Mouse (Mus musculus): ENCODE measurements around the gene Elk3.
"Not testable (repeated sequence)": the region's sequence is repeated elsewhere in the genome, so short reads cannot be mapped to it uniquely, and the experiment has no call there.

Elk3 gene

DNA sequence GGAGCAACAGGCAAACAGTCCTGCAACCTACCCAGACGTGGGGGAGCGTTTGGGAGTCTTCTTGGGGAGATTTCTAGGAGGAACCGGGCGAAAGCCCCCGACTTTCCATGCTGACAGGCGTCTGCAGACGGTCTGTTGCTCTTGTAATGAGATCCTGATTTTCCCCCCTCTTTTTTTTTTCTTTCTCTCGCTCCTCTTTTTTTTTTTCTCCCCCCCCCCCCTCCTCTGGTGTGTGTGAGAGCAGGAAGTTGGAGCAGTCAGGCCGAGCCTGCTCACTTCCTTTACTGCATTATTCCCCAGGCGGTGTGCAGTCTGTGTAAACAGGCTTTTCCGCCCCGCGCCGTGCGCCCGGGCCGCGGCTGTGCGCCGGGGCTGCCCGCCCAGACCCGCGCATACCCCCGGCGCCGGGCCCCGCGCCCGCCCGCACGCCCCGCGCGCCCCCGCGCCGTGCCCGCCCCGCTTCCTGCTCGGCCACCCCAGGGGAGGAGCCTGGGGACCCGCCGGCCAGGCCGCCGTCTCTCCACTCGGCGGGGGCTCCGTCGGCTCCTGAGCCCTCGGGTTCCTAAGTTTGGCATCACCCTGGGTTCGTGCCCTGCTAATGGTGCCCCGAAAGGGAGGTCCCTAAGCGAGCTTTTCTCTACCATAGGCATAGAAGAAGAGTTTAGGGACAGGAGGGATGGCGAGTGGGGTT is at the start of gene Elk3:
Gene Elk3, minus strand, starts transcription at position 415 of the 691 bp plus-strand sequence.
- DNase-seq = no peak

DNA sequence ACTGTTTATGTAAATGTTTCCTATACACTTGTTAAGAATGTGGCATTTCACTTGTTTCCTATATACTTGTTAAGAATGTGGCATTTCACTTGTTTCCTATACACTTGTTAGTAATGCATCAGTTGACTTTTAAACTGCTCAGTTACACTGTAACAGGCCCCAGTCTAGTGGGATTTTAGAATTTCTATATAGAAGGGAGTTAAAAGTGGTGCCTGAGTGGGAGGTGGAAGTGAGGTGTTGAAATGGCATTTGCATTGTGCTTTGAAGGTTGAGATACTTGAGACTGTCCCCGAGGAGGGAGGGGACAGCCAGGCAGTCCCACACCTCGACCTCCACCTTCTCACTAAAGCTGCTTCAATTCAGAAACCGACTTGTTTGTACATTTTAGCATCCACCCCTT is 49.7 kb upstream of the Elk3 start:
- DNase-seq = no peak

DNA sequence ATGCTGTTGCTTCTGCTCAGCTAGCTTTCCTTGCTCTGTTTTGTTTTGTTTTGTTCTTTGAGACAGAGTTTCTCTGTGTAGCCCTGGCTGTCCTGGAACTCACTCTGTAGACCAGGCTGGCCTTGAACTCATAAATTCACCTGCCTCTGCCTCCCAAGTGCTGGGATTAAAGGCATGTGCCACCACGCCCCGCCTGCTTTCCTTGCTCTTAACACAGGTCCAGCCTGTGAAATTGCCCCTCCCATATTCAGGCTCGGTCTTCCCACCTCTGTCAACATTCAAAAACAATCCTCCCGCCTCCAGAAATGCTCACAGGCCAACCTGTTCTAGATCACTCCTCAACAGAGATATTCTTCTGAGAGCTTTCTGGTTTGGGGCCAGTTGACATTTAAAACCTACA is 49.3 kb upstream of the Elk3 start:
- not testable (repeated sequence) for DNase-seq

DNA sequence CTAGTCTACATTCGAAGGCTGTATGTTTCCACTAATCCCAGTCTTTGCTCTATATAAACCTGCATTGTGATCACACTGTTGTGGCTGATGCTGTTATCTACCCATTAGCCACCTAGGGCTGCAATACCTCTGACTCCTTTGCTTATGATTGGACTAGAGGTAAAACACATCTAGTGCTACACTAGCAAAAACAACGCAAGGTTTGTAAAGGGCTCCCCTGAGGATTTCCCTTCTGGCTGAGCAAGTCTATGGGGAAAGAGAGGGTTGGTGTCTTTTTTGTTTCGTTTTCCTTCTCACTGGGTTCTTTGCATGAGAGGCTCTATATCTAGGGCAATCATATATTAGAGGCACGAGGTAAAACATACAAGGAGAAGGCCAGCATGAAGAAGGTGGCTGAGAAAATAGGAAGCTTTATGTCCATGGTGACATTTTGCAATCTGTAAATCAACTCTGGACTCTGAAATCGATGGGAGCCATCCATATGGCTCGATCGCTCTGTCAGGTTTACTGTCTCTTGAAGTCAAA is 48.5 kb upstream of the Elk3 start:
- DNase-seq = no peak

DNA sequence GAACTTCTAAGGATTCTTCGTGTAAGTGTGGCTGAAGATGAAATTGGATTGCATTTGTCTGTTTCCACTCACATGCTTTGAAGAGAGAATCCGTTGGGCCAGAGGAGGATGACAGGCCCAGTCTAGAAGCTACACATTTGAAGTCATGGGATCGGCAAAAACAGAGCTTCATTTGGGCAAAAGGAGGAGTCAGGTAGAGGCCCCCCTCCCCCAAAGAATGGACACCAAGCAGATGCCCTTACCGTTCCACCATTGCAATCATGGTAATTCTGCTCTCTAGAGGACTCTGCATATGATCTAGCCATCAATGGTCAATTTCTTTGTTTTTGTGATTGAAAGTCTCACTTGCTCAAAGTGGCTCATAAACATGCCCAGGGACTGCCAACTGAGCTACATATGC is 47.9 kb upstream of the Elk3 start:
- DNase-seq = no peak

DNA sequence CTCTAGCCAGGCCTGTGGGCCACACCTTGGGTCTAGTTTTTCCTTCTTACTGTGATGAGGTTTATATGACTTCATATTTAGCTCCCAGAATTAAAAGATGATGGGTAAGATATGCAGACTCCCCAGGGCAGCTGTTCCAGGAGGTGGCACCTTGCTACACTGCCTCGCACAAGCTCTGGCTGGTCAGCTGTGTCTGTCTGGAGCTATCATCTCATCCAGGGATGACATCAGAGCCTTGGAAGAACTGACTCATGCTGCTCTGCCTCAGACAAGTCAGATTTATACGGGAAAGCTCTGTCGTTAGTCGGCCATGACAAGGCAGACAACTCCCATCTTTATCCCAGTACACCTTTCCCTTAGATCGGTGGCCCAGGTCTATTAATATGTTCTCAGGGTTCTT is 46.2 kb upstream of the Elk3 start:
- no peak for DNase-seq

DNA sequence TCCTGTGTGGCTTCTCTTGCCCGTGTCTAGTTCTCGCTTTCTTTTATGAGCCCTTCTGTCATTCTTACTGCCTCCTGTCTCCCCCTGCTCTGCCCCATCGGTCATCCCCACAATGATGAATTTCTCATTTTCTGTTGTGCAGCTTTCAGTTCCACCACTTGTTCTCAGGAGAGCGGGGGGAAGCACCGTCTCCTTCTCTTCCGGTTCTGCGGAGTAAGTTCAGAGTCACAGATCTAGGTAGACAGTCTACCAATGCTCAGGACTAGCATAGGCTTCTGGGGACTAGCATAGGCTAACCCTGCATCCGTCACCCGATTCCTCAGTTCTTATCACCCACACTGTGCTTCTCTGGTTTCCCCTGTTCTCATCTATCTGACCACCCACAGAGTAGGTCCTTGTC is 45.2 kb upstream of the Elk3 start:
- DNase-seq = no peak

DNA sequence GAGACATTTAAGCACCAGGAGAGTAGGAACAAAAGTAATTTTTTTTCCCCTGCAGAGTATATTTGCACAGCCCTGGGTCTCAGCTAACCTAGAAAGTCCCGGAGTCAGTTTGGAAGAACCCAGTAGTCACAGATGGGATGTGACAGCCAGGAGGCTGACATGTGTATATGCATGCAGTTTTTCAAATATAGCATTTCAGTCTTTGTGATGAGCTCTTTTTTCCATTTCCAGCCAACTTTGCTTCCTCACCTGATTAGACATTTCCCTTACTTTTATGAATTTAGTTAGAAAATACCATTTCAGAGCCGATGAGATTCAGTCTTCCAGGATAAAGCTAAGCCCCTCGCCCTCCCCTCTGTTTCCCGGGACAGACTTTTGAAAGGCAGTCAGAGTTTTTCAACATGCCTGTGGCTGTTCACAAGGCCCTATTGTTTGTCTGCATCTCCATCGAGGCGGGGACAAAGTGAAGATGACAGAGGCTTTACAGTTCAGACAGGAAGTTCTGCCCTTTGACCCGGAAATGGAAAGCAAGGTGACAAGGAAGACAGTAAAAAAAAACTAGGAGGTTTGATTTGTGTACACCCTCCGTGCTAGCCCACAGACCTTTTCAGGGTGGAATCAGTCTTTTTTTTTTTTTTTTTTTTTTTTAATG is 44.5 kb upstream of the Elk3 start:
- DNase-seq = no peak

DNA sequence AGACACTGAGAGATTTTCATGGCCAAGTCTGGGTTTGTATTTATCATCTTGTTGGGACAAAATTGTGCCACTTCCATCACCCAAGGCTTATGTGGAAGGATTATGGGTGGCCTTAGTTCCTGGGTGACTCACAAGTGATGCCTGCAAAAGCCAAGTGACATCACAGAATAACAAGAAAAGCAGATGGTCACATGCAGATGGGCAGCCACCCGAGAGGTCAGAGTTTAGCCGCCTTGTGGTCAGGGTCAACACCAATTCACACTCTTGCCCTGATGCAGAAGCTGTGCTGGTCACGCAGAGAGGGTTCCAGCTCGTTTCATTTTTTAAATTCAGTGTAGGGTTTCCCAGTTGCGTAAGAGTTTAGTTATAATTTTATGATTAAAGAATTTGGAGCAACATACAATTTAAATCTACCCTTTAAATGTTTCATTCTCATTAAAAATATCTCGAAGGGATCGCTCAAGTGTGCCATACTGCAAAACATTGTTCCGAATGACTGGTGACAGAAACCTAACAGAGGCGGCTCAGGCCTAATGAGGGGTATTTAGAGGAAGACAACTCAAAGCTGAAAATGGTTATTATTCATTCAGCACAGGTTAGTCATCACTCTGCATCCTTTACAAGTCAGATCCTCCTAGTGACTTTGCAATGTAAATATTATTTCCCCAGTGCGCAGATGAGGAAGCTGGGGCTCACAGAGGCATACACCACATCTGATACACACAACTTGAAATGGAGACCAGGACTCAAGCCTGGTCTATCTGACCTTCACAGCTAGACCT is 42.8 kb upstream of the Elk3 start:
- DNase-seq = no peak

DNA sequence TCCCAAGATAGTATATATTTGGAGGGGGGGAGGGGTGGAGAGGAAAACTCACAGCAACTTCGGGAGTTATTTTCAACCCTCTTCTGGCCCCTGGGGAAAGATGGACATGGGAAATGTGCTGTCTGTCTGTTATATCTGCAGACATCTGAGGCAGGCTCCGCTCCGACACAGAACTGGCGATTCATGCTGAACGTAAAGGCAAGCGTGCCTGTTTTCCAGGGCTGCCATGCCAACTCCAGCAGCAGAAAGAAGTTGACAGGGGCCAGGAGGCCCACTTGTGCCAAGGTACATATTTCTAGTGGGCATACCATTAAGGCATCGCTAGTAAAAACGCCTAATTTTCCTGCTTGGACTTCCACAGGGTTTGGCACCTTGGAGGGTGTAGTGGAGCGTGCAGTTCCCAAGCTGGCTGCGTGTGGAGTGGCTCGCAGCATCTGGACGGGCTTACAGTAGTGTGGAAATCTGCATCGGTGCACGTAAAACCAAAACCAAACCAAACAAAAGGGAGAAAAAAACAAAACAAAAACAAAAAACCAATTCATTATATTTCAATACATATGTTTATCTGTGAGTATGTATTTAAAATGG is 37.1 kb upstream of the Elk3 start:
- DNase-seq = no peak

DNA sequence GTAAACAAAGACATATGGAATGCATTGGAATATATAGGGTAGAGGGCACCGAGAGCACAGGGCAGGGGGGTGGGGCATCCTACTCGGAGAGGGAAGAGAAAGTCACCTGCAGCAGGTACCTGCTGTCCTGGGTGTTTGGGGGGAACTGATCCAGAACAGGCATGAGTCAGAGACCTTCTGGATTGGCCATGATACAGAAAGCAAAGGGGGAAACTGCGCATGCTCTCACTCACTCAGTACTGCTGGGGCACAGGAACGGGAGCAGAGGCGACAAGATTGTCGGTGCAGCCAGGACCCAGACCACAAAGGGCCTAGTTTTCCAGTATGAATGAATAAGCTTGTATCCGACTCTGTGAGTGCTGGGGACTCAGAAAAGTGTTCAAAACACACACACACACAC is 36.5 kb upstream of the Elk3 start:
- no peak for DNase-seq

DNA sequence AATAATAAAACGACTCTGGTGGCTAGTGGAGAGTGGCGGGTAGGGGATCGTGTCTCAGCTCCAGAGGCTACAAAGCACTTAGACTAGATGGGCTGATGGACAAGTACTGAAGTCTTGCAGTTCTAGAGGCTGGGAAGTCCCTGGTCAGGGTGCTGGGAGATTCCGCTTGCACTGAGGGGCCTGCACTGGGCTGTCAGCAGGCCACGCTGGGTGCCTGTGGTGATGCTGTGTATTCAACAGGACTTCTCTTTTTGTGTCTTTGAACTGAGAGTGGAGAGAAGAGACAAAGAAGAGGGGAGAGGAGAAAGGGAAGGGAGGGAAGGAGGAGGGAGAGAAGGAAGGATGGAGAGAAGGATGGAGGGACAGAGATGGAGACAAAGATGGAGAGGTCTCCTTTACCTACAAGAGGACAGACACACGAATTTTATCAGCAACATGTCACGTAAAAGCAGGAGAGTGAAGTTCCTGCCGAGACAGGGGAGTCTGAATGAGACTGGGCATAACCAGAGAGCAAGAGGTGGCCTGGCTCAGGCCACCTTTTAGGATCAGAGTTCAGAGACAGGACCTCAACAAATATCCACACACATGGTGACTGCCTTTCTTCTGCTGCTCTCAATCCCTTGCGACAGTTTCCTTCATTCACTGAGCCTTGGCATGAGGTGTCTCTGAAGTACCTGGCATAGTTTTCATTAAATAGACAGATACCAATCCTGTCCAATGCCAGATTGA is 35.4 kb upstream of the Elk3 start:
- no peak for DNase-seq

DNA sequence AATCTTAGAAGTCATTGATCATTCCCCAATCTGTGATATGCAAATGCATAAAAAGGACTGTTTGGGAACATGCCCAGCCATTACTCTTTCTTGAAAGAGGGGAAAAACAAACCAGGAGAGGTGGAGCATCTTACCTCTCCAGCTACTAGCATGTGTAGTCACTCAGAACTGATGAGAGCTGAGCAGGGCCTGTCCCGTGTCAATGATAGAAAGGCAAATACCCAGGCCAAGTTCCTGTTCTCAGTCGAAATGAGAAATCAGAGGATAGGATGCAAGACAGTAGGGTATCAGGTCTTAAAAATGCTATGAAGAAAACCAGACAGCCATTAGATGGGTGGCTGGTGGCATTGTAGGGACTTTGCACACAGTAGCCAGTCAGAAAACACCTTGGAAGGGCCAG is 34.6 kb upstream of the Elk3 start:
- DNase-seq = no peak

DNA sequence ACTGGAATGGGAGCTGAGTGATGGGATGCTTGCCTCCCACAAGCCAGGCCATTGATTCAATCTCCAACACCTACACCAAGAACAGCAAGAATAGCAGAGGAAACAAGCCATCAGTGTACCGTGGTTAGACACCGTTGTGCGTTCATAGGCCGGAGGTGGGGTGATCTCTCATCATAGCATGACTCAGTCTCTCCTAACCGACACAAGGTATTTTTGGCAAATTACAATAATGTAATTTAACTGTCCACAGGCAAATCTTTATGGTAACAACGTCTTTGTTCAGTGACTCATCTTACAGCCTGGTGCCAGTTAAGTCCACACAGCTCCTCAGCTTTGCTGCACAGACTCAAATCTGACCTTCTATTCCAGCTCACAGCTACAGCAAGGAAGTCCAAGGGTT is 32.5 kb upstream of the Elk3 start:
- no peak for DNase-seq

DNA sequence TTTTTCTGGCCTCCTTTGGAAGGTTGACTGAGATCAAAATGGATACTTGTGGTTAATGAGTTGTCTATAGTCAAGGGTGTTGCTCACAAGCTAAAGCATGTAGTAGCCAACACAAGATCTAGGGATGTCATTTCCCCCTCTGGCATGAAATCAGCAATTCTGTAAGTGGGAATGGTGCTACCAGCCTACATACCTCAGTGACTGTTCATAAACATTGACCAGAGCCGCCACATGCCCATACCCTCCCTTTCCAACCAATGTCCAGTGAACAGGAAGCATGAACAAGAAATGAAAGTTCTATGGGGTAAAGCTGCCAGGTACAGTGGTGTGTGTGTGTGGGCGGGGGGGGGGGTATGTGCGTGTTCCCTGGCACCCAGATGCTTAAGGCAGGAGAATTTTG is 32.1 kb upstream of the Elk3 start:
- DNase-seq = no peak

DNA sequence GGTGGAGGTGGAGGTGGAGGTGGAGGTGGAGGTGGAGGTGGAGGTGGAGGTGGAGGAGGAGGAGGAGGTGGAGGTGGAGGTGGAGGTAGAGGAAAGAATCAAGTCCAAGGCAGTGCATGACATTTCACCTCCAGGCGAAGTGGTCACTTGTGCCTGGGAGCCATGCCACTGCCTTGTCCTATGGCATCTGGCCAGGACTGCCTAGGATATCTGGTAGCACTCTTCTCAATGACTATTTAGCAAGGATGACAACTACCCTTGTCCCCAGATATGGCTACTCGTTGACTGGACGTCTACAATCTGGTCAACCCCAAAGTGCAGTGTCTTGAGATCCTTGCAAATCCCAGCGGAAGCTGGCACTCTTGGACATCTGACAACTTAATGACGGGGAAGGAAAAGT is 27.6 kb upstream of the Elk3 start:
- DNase-seq = no peak

DNA sequence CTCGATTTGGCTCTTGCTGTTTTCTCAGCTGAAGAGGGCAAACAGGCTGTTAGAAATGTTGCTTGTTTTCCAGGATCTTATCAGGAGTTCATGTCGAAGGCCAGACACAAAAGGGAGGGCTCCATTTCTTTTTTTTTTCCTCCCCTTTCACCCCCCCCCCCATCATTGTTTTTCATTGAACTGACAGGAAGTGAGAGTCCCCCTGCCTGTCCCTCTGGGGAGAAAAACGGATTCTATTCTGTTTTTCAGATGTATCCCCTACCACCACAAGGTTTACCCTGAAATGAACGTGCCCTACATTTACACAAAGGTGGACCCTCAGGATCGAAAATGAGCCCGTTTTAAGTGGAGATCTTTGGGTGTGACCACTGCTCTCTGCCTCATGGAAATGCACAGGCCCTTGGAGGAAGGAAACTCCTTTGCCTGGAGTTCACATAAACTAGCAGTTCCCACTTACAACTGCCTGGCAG is 25.6 kb upstream of the Elk3 start:
- no peak for DNase-seq

DNA sequence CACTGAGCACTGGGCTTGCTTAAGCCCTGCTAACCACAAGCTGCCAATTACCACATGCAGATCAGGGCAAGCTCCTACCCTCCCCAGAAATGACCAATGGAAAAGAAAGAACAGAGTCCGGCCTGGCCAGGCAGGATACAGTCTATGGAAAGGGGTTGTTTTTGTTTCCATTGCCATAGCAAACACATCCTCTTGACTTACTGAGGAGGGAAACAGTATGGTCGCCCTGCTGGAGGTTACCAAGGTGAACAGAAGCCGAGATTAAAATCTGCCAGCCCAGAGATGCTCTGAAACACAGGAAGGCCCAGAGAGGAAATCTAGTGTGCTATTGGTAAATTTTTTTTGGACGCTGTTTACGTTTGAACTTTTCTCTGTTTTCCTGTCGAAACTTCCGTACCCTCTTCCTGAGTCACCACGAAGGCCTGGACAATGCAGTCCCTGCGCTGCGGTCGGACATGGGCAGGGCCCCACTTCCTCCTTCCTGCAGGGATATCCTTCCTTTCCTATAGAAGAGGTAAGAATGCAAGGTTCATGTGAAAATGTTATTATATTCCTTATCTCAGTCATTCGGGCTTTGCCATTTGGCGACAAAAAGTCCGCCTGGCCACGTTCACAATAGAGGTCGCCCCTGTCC is 25.0 kb upstream of the Elk3 start:
- no peak for DNase-seq

DNA sequence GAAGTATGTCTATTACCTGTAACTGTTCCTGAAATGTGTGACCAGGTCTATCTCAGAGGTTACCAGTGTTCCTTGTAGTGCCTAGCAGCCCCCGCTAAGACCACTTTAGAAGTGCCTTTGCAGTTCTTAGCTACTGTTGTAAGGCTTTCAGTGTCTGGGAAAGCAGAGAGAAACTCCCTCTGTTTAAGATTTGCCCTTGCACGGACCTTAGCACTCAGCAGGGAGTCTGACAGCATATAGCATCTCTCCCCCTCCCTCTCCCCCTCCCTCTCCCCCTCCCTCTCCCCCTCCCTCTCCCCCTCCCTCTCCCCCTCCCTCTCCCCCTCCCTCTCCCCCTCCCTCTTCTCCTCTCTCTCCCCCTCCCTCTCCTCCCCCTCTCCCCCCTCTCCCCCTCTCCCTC is 24.1 kb upstream of the Elk3 start:
- DNase-seq = no peak

DNA sequence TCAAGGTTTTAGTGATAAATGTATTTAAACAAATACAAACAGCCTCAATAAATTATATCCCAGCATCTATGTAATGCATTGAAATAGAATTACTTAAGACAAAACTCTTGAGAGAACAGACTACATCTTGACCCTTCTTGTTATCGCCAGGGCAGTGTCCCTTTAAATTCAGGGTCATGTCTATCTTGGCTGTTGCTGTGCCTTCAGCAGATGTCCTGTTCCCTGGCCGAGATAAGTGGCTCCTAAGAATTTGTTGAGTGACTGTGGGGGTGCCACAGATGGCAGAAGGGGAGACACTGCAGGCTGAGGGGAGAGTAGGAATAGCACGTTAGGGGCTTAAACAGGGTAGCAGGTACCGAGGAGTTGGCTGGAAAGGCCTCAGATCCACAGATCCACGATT is 22.3 kb upstream of the Elk3 start:
- no peak for DNase-seq

DNA sequence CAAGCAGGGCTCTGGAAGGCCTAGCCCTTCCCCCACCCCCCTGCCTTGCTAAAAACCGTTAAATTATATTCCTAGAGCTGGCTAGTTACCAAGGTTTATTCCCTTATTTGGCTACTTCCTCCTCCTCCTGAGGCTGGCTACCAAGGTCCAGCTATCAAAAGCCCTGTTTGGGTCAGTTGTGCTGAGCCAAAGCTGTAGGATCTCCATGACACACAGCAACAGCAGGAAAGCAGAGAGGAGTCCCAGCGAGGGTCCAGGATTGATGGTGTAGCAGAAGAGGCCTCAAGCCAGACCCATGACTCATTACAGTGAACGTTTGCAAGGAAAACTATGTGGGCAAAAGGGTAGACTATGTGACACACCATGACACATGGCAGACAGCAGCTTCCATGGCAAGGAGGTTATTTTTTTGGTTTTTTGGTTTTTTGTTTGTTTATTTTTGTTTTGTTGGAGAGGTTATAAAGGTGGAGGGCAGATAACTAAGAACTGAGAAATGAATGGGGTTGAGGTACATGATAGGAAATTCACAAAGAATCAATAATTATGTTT is 21.4 kb upstream of the Elk3 start:
- DNase-seq = no peak

DNA sequence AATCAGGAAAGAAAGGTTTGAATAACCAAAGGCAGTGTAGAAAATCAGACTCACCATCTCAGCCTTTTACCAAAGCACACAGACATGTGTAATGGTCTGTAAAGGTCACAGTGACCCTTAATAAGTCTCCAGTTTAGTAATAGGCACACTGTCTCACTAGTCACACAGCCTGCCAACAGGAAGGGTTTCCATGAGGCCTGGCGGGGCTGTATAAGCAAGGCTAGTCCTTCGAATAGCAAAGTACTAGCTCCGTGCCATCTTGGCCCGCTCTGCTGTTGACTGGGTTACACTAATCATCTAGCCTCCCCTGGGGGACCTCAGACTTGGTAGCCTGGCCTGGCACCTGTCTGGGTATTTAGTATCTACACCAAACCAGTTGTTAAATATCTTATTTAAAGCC is 20.6 kb upstream of the Elk3 start:
- DNase-seq = no peak
